Mouse (Mus musculus) intestine, embryonic 14.5 days (tissue): ENCODE results near the gene Slc5a11. TPM values are rescaled to one million over a fixed set of nuclear protein-coding genes. Genes with fewer than 3 reads are reported as not detected.

Experiments used
- polyA plus RNA-seq: library from polyadenylated mRNA; unstranded; fragments of >200 nt; fragmentation: Nextera tagmentation; extraction: Ambion mirVana; gene quantifications from 2 replicates; pipeline ENCODE4 v1.2.1, GENCODE M21; 2014

The Slc5a11 gene
- polyA plus RNA-seq, 1 experiment from 2014 or later, result 2.9 TPM

Other genes starting within 250 kb of the Slc5a11 start
- 30.2 and 32.6 TPM in 2 replicates for gene Rbbp6, start 249.1 kb upstream of the Slc5a11 start, polyA plus RNA-seq
- 54.5 and 56.0 TPM in 2 replicates for gene Tnrc6a, start 90.9 kb upstream of the Slc5a11 start, polyA plus RNA-seq
- 46.3 and 48.8 TPM in 2 replicates for gene Lcmt1, start 155.0 kb downstream of the Slc5a11 start, polyA plus RNA-seq
- 27.2 and 28.9 TPM in 2 replicates for gene Arhgap17, start 155.1 kb downstream of the Slc5a11 start, polyA plus RNA-seq
- 1.1 TPM in 1 of 2 replicates, not detected in the other for gene Aqp8, start 247.5 kb downstream of the Slc5a11 start, polyA plus RNA-seq